ENCODE assay signal across 8 mouse cellular contexts in genomic region chr10:128802956-128803355, GRCm38 (mm10). TPM values are rescaled to one million over a fixed set of nuclear protein-coding genes. Genes with fewer than 3 reads are reported as not detected.
DNase-seq lines count a peak whose midpoint lies in the region; ATAC-seq lines count a peak whose summit lies in the region.

No protein-coding gene starts in this region.

- peaks cover 40% of the 10 kb centered on the region for H3K4me1 ChIP-seq in kidney, embryonic 15.5 days
- H3K4me1 ChIP-seq in embryonic facial prominence, embryonic 15.5 days = peaks cover 36% of the 10 kb centered on the region
- peaks cover 28% of the 10 kb centered on the region for H3K4me1 ChIP-seq in intestine, embryonic 14.5 days (replicated peaks; ENCODE audit: control insufficient read depth, insufficient read depth, low read length)
- peaks cover 33% of the 10 kb centered on the region for H3K4me1 ChIP-seq in midbrain, embryonic 16.5 days (ENCODE audit: control insufficient read depth, insufficient read depth, low read length)

- no peak for ATAC-seq in kidney, embryonic 15.5 days (replicated peaks; ENCODE audit: low FRiP score)
- ATAC-seq in embryonic facial prominence, embryonic 15.5 days (ENCODE audit: insufficient number of reproducible peaks, low FRiP score, low TSS enrichment, low read depth) = no peak
- no peak for ATAC-seq in intestine, embryonic 14.5 days (replicated peaks; ENCODE audit: low FRiP score, low TSS enrichment, low read depth)
- no peak for ATAC-seq in midbrain, embryonic 16.5 days

- H3K36me3 ChIP-seq in kidney, embryonic 15.5 days = peaks cover 34% of the 10 kb centered on the region
- peaks cover 31% of the 10 kb centered on the region for H3K36me3 ChIP-seq in embryonic facial prominence, embryonic 15.5 days
- peaks cover 36% of the 10 kb centered on the region for H3K36me3 ChIP-seq in intestine, embryonic 14.5 days (ENCODE audit: control insufficient read depth, insufficient read depth, low read length)
- peaks cover 9% of the 10 kb centered on the region; the same call in 1 of the 2 replicates for H3K36me3 ChIP-seq in midbrain, embryonic 16.5 days (ENCODE audit: control insufficient read depth, insufficient read depth, low read length)

- 50% methylated on average over 4 of the region's 4 CpGs for WGBS in kidney, embryonic 15.5 days
- 50% methylated on average over 4 of the region's 4 CpGs for WGBS in embryonic facial prominence, embryonic 15.5 days
- WGBS in intestine, embryonic 14.5 days = 64% methylated on average over 4 of the region's 4 CpGs
- 66% methylated on average over 4 of the region's 4 CpGs for WGBS in midbrain, embryonic 16.5 days

- H3K9ac ChIP-seq in kidney, embryonic 15.5 days = peak overlapping the region; percentile 63
- no peak overlapping the region for H3K9ac ChIP-seq in embryonic facial prominence, embryonic 15.5 days
- H3K9ac ChIP-seq in intestine, embryonic 14.5 days (ENCODE audit: low read length) = peak overlapping the region; percentile 72
- H3K9ac ChIP-seq in midbrain, embryonic 16.5 days (ENCODE audit: low read depth, low read length) = peak overlapping the region; percentile 88

- no peak overlapping the region for H3K27ac ChIP-seq in kidney, embryonic 15.5 days
- H3K27ac ChIP-seq in embryonic facial prominence, embryonic 15.5 days (replicated peaks) = 0 out of 2 replicates have a peak overlapping the region, but pooled peaks have one; percentile 100
- peak overlapping the region; percentile 92; the same call in 1 of the 2 replicates for H3K27ac ChIP-seq in intestine, embryonic 14.5 days (ENCODE audit: low read depth)
- H3K27ac ChIP-seq in midbrain, embryonic 16.5 days (ENCODE audit: low read length) = no peak overlapping the region; the same call in 1 of the 2 replicates

- peak overlapping the region; percentile 74 for H3K4me3 ChIP-seq in kidney, embryonic 15.5 days (replicated peaks)
- H3K4me3 ChIP-seq in embryonic facial prominence, embryonic 15.5 days (replicated peaks) = peak overlapping the region; percentile 88
- peak overlapping the region; percentile 58 for H3K4me3 ChIP-seq in intestine, embryonic 14.5 days (ENCODE audit: low read depth, low read length)
- peak overlapping the region; percentile 74 for H3K4me3 ChIP-seq in midbrain, embryonic 16.5 days (ENCODE audit: low read depth, low read length)

- no peak for DNase-seq in kidney, postnatal 10 days
- DNase-seq in intestine, embryonic 14.5 days (ENCODE audit: low spot score) = peak; percentile 12
- no peak for DNase-seq in cerebellum, postnatal 25 days
- DNase-seq in frontal cortex, postnatal 14 days (ENCODE audit: low spot score in 2 of 2) = no peak
- no peak for DNase-seq in urinary bladder, postnatal 14 days (ENCODE audit: low spot score)

- H3K4me2 ChIP-seq in kidney, embryonic 15.5 days = peak overlapping the region; percentile 81
- H3K4me2 ChIP-seq in embryonic facial prominence, embryonic 15.5 days (replicated peaks) = peak overlapping the region; percentile 74
- H3K4me2 ChIP-seq in intestine, embryonic 14.5 days (ENCODE audit: low read length) = peak overlapping the region; percentile 85
- H3K4me2 ChIP-seq in midbrain, embryonic 16.5 days (ENCODE audit: low read length) = peak overlapping the region; percentile 59

- no peaks in the 10 kb centered on the region for H3K9me3 ChIP-seq in kidney, embryonic 15.5 days (replicated peaks)
- H3K9me3 ChIP-seq in embryonic facial prominence, embryonic 15.5 days (replicated peaks) = no peaks in the 10 kb centered on the region
- no peaks in the 10 kb centered on the region for H3K9me3 ChIP-seq in intestine, embryonic 14.5 days (ENCODE audit: control insufficient read depth, low read length)
- H3K9me3 ChIP-seq in midbrain, embryonic 16.5 days (replicated peaks; ENCODE audit: control insufficient read depth, low read length, poor library complexity, severe bottlenecking) = no peaks in the 10 kb centered on the region

- no peaks in the 10 kb centered on the region for H3K27me3 ChIP-seq in kidney, embryonic 15.5 days
- H3K27me3 ChIP-seq in embryonic facial prominence, embryonic 15.5 days = no peaks in the 10 kb centered on the region
- H3K27me3 ChIP-seq in intestine, embryonic 14.5 days (replicated peaks; ENCODE audit: control insufficient read depth, insufficient read depth, low read length) = no peaks in the 10 kb centered on the region
- no peaks in the 10 kb centered on the region for H3K27me3 ChIP-seq in midbrain, embryonic 16.5 days (ENCODE audit: control insufficient read depth, insufficient read depth, low read depth, low read length)

RNA-seq across cellular contexts. Expression of gene Dnajc14, which starts 0.9 kb away (rescaled TPM):
- 54.0 and 56.0 TPM in 2 replicates for polyA plus RNA-seq in kidney, embryonic 15.5 days (2015; fragmentation: Nextera tagmentation; extraction: Ambion mirVana)
- polyA plus RNA-seq in embryonic facial prominence, embryonic 15.5 days (2015; fragmentation: Nextera tagmentation; extraction: Ambion mirVana) = 62.5 and 64.7 TPM in 2 replicates
- 35.5 and 37.7 TPM in 2 replicates for polyA plus RNA-seq in intestine, embryonic 14.5 days (2014; fragmentation: Nextera tagmentation; extraction: Ambion mirVana)
- 54.2 and 59.5 TPM in 2 replicates for polyA plus RNA-seq in midbrain, embryonic 16.5 days (2015; fragmentation: Nextera tagmentation; extraction: Ambion mirVana)

RNA-seq across cellular contexts. Expression of gene Tmem198b, which starts 1.2 kb away (rescaled TPM):
- 16.7 and 20.6 TPM in 2 replicates for polyA plus RNA-seq in kidney, embryonic 15.5 days (2015; fragmentation: Nextera tagmentation; extraction: Ambion mirVana)
- 25.4 and 28.1 TPM in 2 replicates for polyA plus RNA-seq in embryonic facial prominence, embryonic 15.5 days (2015; fragmentation: Nextera tagmentation; extraction: Ambion mirVana)
- polyA plus RNA-seq in intestine, embryonic 14.5 days (2014; fragmentation: Nextera tagmentation; extraction: Ambion mirVana) = 13.2 and 16.4 TPM in 2 replicates
- polyA plus RNA-seq in midbrain, embryonic 16.5 days (2015; fragmentation: Nextera tagmentation; extraction: Ambion mirVana) = 14.8 and 16.1 TPM in 2 replicates

RNA-seq across cellular contexts. Expression of gene Mmp19, which starts 12.2 kb away (rescaled TPM):
- 0.73 and 1.6 TPM in 2 replicates for polyA plus RNA-seq in kidney, embryonic 15.5 days (2015; fragmentation: Nextera tagmentation; extraction: Ambion mirVana)
- 2.3 and 2.6 TPM in 2 replicates for polyA plus RNA-seq in embryonic facial prominence, embryonic 15.5 days (2015; fragmentation: Nextera tagmentation; extraction: Ambion mirVana)
- 0.43 and 0.72 TPM in 2 replicates for polyA plus RNA-seq in intestine, embryonic 14.5 days (2014; fragmentation: Nextera tagmentation; extraction: Ambion mirVana)
- polyA plus RNA-seq in midbrain, embryonic 16.5 days (2015; fragmentation: Nextera tagmentation; extraction: Ambion mirVana) = 0.51 and 0.88 TPM in 2 replicates

RNA-seq across cellular contexts. Expression of gene Sarnp, which starts 14.2 kb away (rescaled TPM):
- 208 and 213 TPM in 2 replicates for polyA plus RNA-seq in kidney, embryonic 15.5 days (2015; fragmentation: Nextera tagmentation; extraction: Ambion mirVana)
- polyA plus RNA-seq in embryonic facial prominence, embryonic 15.5 days (2015; fragmentation: Nextera tagmentation; extraction: Ambion mirVana) = 194 and 196 TPM in 2 replicates
- 189 and 203 TPM in 2 replicates for polyA plus RNA-seq in intestine, embryonic 14.5 days (2014; fragmentation: Nextera tagmentation; extraction: Ambion mirVana)
- 143 and 152 TPM in 2 replicates for polyA plus RNA-seq in midbrain, embryonic 16.5 days (2015; fragmentation: Nextera tagmentation; extraction: Ambion mirVana)

RNA-seq across cellular contexts. Expression of gene Ormdl2, which starts 18.5 kb away (rescaled TPM):
- polyA plus RNA-seq in kidney, embryonic 15.5 days (2015; fragmentation: Nextera tagmentation; extraction: Ambion mirVana) = 80.9 and 83.4 TPM in 2 replicates
- 58.2 and 61.7 TPM in 2 replicates for polyA plus RNA-seq in embryonic facial prominence, embryonic 15.5 days (2015; fragmentation: Nextera tagmentation; extraction: Ambion mirVana)
- 86.0 and 88.0 TPM in 2 replicates for polyA plus RNA-seq in intestine, embryonic 14.5 days (2014; fragmentation: Nextera tagmentation; extraction: Ambion mirVana)
- 17.7 and 18.6 TPM in 2 replicates for polyA plus RNA-seq in midbrain, embryonic 16.5 days (2015; fragmentation: Nextera tagmentation; extraction: Ambion mirVana)

Comparison
In these comparisons a context has a peak if more than half of its experiments do, and no peak if none do; other contexts are left out.
1. H3K27ac ChIP-seq: peak in embryonic facial prominence, embryonic 15.5 days (single experiment) and intestine, embryonic 14.5 days (single experiment); none in kidney, embryonic 15.5 days (single experiment) and midbrain, embryonic 16.5 days (single experiment).
2. Peak in every context shown above with its lines, with median percentiles within 50 percentile points of each other: H3K4me2 ChIP-seq and H3K4me3 ChIP-seq.